Mouse (Mus musculus): ENCODE results near the gene Ngef. TPM values are rescaled to one million over a fixed set of nuclear protein-coding genes. Genes with fewer than 3 reads are reported as not detected.
A peak's percentile ranks its signal among the peaks of the same experiment; 100 is the strongest.

Gene Ngef
- polyA plus RNA-seq, 1 experiment from 2014 or later: 8.9 TPM

DNA sequence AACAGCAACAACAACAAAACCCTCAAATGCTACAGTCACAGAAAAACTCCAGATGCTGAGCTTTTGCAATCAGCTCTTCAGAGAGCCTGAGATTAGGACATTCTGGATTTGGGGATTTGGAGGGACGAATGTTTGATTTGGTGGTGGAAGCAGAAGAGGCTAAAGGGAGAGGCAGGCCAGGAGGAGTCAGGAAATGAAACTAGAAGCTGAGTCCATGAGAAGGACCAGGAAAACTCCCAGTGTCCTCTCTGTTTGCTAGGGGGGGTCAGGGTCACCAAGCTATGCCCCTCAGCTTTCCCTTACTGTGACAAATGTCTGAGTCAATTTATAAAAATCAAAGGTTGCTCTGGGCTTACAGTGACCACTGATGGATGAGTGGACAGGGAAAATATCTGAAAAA lies 20.1 kb downstream of the Ngef start:
- no peak for ATAC-seq (ENCODE audit: low read depth)
- no peak overlapping the region for H3K9ac ChIP-seq
- no peak overlapping the region for H3K27ac ChIP-seq (replicated peaks)
- no peak overlapping the region for H3K4me3 ChIP-seq
- WGBS: 89% methylated on average over 1 of the region's 1 CpGs
- H3K36me3 ChIP-seq: no peaks in the 10 kb centered on the region
- no peaks in the 10 kb centered on the region for H3K27me3 ChIP-seq
- no peaks in the 10 kb centered on the region for H3K4me1 ChIP-seq (replicated peaks)
- no peaks in the 10 kb centered on the region for H3K9me3 ChIP-seq
- H3K4me2 ChIP-seq: no peak overlapping the region

DNA sequence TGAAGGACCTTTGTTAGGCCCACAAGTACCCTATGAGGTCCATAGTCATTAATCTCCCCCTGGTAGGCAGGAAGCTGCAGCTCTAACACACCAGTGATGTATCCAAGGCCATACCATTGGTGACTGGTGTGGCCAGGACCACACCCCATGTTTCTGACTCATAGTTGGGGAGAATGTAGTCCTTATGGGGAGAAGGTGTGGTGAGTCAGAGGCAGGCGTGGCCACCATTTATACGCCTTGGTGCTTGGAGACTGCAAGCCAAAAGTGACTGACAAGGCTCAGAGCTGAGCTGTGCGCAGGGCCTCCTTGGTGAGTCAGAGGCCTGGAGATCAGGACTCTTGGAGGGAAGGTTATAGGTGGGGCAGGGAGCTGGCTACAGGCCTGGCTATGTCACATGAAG lies 22.7 kb downstream of the Ngef start:
- no peak overlapping the region for H3K27ac ChIP-seq (replicated peaks)
- H3K4me3 ChIP-seq: no peak overlapping the region
- WGBS: 93% methylated on average over 3 of the region's 3 CpGs
- no peaks in the 10 kb centered on the region for H3K36me3 ChIP-seq
- H3K4me1 ChIP-seq (replicated peaks): peaks cover 5% of the 10 kb centered on the region; the same call in 1 of the 2 replicates
- H3K4me2 ChIP-seq: no peak overlapping the region
- H3K9me3 ChIP-seq: no peaks in the 10 kb centered on the region
- H3K9ac ChIP-seq: no peak overlapping the region
- no peak for ATAC-seq (ENCODE audit: low read depth)
- no peaks in the 10 kb centered on the region for H3K27me3 ChIP-seq

DNA sequence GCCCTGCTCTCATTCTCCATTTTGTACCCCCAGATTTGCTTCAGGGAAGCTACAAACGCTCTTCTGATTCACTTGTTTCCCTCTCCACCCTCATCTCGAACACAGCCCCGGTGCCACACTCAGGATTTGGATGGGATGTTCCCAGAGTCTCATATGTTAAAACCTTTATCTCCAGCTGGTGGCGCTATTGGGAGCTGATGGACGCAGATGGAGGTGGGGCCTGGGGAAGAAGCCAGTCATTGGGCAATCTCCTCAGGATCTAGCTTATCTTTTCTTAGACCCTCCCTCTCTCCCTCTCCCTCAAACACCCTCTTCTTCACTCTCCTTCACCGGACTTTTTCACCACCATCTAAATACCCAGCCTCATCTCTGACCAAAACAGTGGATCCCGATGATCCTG lies 32.1 kb downstream of the Ngef start:
- Histone ChIP-seq H3K4me1 (replicated peaks) (peaks cover 10% of the 10 kb centered on the region), H3K9ac (no peak overlapping the region), H3K27me3 (no peaks in the 10 kb centered on the region), H3K9me3 (no peaks in the 10 kb centered on the region), H3K36me3 (no peaks in the 10 kb centered on the region), H3K27ac (replicated peaks) (no peak overlapping the region), H3K4me3 (no peak overlapping the region), H3K4me2 (no peak overlapping the region)
- WGBS: 32% methylated on average over 7 of the region's 7 CpGs
- ATAC-seq (ENCODE audit: low read depth): no peak

- H3K9ac ChIP-seq: no peak overlapping the region
- no peaks in the 10 kb centered on the region for H3K27me3 ChIP-seq
- H3K27ac ChIP-seq (replicated peaks): no peak overlapping the region
- 93% methylated on average over 1 of the region's 1 CpGs for WGBS
- no peak for ATAC-seq (ENCODE audit: low read depth)
- no peaks in the 10 kb centered on the region for H3K36me3 ChIP-seq
- no peaks in the 10 kb centered on the region for H3K9me3 ChIP-seq
- no peaks in the 10 kb centered on the region for H3K4me1 ChIP-seq (replicated peaks)
- H3K4me2 ChIP-seq: no peak overlapping the region
- H3K4me3 ChIP-seq: no peak overlapping the region
Measured at GRCm38 (mm10) chr1:87537008-87537407, 36.7 kb downstream of the Ngef start.

DNA sequence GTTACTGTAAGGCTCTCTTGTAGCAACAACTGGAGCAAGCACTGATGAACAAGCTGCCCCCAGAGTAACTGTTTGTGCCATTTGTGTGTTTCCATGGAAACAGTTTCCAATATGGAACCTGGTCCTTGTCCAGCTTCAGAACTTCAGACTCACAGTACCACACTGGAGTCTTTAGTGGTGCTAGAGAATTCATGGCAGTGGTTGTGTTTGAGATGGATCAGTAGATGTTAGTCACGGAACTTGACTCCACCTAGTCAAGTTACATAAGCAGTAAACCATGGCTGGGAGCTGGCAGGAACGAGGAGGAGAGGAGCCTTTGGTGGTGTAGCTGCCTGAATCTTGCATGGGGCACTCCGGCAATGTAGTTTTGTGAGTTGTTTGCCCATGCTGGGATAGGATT lies 39.6 kb downstream of the Ngef start:
- Histone ChIP-seq H3K9me3 (no peaks in the 10 kb centered on the region), H3K4me1 (replicated peaks) (no peaks in the 10 kb centered on the region), H3K4me2 (no peak overlapping the region), H3K4me3 (no peak overlapping the region), H3K27ac (replicated peaks) (no peak overlapping the region), H3K27me3 (no peaks in the 10 kb centered on the region), H3K9ac (no peak overlapping the region), H3K36me3 (no peaks in the 10 kb centered on the region)
- 77% methylated on average over 3 of the region's 3 CpGs for WGBS
- no peak for ATAC-seq (ENCODE audit: low read depth)

GRCm38 (mm10) chr1:87532346-87532745 lies 41.3 kb downstream of the Ngef start:
- Histone ChIP-seq H3K9me3 (no peaks in the 10 kb centered on the region), H3K9ac (no peak overlapping the region), H3K27me3 (no peaks in the 10 kb centered on the region), H3K4me1 (replicated peaks) (no peaks in the 10 kb centered on the region), H3K27ac (replicated peaks) (no peak overlapping the region), H3K36me3 (no peaks in the 10 kb centered on the region), H3K4me3 (no peak overlapping the region), H3K4me2 (no peak overlapping the region)
- no peak for ATAC-seq (ENCODE audit: low read depth)
- 85% methylated on average over 4 of the region's 4 CpGs for WGBS

DNA sequence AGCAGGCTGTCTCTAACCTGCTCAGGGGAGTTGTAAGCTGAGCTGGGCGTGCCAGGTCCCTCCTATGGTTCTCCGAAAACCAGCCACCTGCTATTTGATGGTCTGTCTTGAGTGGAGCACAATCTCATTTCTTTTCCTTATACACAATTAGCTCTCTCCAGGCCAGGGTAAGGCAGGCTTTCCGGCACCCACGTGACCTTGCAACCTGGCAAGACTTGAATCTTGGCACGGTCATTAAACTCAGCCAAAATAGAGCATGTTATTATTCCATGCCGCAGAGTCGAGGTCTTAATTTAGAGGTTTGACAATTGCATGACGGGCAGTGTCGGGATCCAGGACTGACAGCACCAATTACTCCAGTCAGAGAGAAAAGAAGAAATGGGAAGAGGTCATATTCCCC lies 46.5 kb downstream of the Ngef start:
- no peak overlapping the region for H3K4me3 ChIP-seq
- no peaks in the 10 kb centered on the region for H3K4me1 ChIP-seq (replicated peaks)
- H3K27me3 ChIP-seq: no peaks in the 10 kb centered on the region
- no peaks in the 10 kb centered on the region for H3K36me3 ChIP-seq
- no peaks in the 10 kb centered on the region for H3K9me3 ChIP-seq
- no peak overlapping the region for H3K27ac ChIP-seq (replicated peaks)
- no peak overlapping the region for H3K4me2 ChIP-seq
- no peak for ATAC-seq (ENCODE audit: low read depth)
- H3K9ac ChIP-seq: no peak overlapping the region
- 85% methylated on average over 9 of the region's 9 CpGs for WGBS

GRCm38 (mm10) chr1:87525041-87525440 lies 48.6 kb downstream of the Ngef start:
- Histone ChIP-seq H3K9me3 (no peaks in the 10 kb centered on the region), H3K27me3 (no peaks in the 10 kb centered on the region), H3K4me1 (replicated peaks) (no peaks in the 10 kb centered on the region), H3K27ac (replicated peaks) (no peak overlapping the region), H3K4me2 (no peak overlapping the region), H3K36me3 (no peaks in the 10 kb centered on the region), H3K9ac (no peak overlapping the region), H3K4me3 (no peak overlapping the region)
- 90% methylated on average over 7 of the region's 7 CpGs for WGBS
- no peak for ATAC-seq (ENCODE audit: low read depth)

- Histone ChIP-seq H3K9me3 (no peaks in the 10 kb centered on the region), H3K4me3 (no peak overlapping the region), H3K4me1 (replicated peaks) (no peaks in the 10 kb centered on the region), H3K9ac (no peak overlapping the region), H3K36me3 (no peaks in the 10 kb centered on the region), H3K4me2 (no peak overlapping the region), H3K27ac (replicated peaks) (no peak overlapping the region), H3K27me3 (no peaks in the 10 kb centered on the region)
- 72% methylated on average over 1 of the region's 1 CpGs for WGBS
- ATAC-seq (ENCODE audit: low read depth): no peak
Measured at GRCm38 (mm10) chr1:87521523-87521922, 52.1 kb downstream of the Ngef start.

- H3K9ac ChIP-seq: no peak overlapping the region
- no peak overlapping the region for H3K4me2 ChIP-seq
- no peaks in the 10 kb centered on the region for H3K27me3 ChIP-seq
- no peaks in the 10 kb centered on the region for H3K36me3 ChIP-seq
- H3K4me1 ChIP-seq (replicated peaks): no peaks in the 10 kb centered on the region
- ATAC-seq (ENCODE audit: low read depth): no peak
- H3K4me3 ChIP-seq: no peak overlapping the region
- no peak overlapping the region for H3K27ac ChIP-seq (replicated peaks)
- H3K9me3 ChIP-seq: no peaks in the 10 kb centered on the region
Measured at GRCm38 (mm10) chr1:87520467-87520866, 53.2 kb downstream of the Ngef start.

GRCm38 (mm10) chr1:87510845-87511244 lies 62.8 kb downstream of the Ngef start:
- ATAC-seq (ENCODE audit: low read depth): no peak
- no peaks in the 10 kb centered on the region for H3K9me3 ChIP-seq
- H3K36me3 ChIP-seq: no peaks in the 10 kb centered on the region
- peaks cover 16% of the 10 kb centered on the region for H3K4me1 ChIP-seq (replicated peaks)
- peak overlapping the region; percentile 74 for H3K4me3 ChIP-seq
- H3K27ac ChIP-seq (replicated peaks): no peak overlapping the region
- 22% methylated on average over 5 of the region's 5 CpGs for WGBS
- H3K27me3 ChIP-seq: peaks cover 44% of the 10 kb centered on the region
- no peak overlapping the region for H3K9ac ChIP-seq
- peak overlapping the region; percentile 98 for H3K4me2 ChIP-seq

DNA sequence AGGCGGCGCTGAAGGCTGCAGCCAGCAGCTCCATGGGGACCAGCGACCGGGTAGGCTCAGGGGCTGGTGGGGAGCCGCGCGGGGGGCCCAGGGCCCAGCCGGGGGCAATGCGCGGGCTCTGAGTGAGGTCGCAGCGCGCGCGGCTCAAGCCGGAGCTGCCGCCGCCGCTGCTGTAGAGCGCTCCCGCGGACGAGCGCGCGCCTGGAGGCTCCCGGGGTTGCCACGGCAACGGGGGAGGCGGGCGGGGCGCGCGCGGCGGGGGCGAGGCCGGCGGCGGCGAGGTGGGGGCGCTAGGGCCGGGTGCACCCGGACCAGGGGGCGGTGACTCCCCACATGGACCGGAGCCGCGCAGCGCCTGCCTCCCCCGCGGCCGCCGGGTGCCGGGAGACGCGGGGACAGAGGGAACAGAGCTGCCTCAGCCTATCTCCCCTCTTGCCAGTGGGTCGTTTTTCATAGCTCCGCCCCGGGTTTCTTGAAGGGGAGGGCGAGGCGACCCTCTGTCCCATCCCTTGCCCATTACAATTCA lies 63.4 kb downstream of the Ngef start:
- Histone ChIP-seq H3K9ac (peak overlapping the region; percentile 85), H3K27ac (replicated peaks) (no peak overlapping the region), H3K4me2 (peak overlapping the region; percentile 98), H3K36me3 (no peaks in the 10 kb centered on the region), H3K27me3 (peaks cover 44% of the 10 kb centered on the region), H3K4me3 (peak overlapping the region; percentile 74), H3K9me3 (no peaks in the 10 kb centered on the region), H3K4me1 (replicated peaks) (peaks cover 16% of the 10 kb centered on the region)
- peak; percentile 90 for ATAC-seq (ENCODE audit: low read depth)
- under 1% methylated on average over 58 of the region's 61 CpGs for WGBS

GRCm38 (mm10) chr1:87509561-87510165 lies 64.0 kb downstream of the Ngef start, which contains the start of gene Neu2:
TSS of gene Neu2 (plus strand) at chr1:87509889.
- H3K4me3 ChIP-seq: peak within 1 kb of the TSS; percentile 74
- no peaks in the 10 kb centered on the region for H3K9me3 ChIP-seq
- H3K4me2 ChIP-seq: peak within 1 kb of the TSS; percentile 98
- under 1% methylated on average over 55 of the region's 56 CpGs for WGBS
- H3K36me3 ChIP-seq: no peaks in the 10 kb centered on the region
- peaks cover 44% of the 10 kb centered on the region for H3K27me3 ChIP-seq
- peak within 1 kb of the TSS; percentile 85 for H3K9ac ChIP-seq
- no peak within 1 kb of the TSS for H3K27ac ChIP-seq (replicated peaks)
- peak; percentile 59 for ATAC-seq (ENCODE audit: low read depth)
- H3K4me1 ChIP-seq (replicated peaks): peaks cover 16% of the 10 kb centered on the region

Measured in neural tube, embryonic 13.5 days (tissue).